Mouse (Mus musculus) small intestine, adult 2 months (tissue): Measurements from ENCODE around the gene Xlr4a.

Source experiments
- CTCF ChIP-seq: fragments of 200-500 bp; IDR thresholded peaks from 2 replicates; pipeline ENCODE4 v1.5.1; 2012; ENCODE audit warnings: low read depth, mild to moderate bottlenecking, control low read depth, inconsistent platforms, low read length, moderate library complexity, mixed read lengths; ENCODE audit not compliant: insufficient replicate concordance, insufficient read length; ENCODE audit errors: extremely low read depth
- POLR2A ChIP-seq: fragments of 200-500 bp; IDR thresholded peaks from 2 replicates; pipeline ENCODE4 v1.6.1; 2012; ENCODE audit warnings: low read depth, mild to moderate bottlenecking, control low read depth, inconsistent platforms, low read length, moderate library complexity

DNA sequence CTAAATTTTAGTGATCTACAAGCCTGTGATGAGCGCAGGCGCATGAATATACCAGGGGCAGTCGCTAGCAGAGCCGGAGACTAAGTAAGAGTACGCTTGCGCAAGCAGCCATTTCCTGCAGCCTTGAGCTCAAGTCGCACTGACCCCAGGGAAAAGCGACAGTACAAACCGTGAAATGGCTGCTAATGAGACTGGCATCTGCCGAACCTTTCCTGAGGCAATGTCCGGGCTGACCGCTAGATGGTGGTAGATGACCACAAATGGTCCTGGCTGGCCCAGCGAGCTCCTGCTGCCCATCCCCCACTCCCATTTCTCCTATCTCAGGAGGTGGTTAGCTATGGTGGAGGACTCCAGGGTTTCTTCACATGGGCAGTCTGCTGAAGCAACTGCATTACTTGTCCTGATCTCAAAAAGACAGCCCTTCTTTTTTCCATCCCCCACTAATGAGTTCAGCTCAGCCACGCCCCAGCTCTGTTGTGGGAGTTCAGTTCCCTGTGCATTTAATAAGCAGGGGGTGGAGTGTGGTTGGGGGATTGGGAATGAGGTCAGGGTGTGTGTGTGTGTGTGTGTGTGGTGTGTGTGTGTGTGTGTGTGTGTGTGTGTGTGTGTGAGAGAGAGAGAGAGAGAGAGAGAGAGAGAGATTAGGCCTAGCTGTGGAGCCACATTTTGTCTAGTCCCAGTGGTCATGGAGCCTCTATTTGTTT, 28.3 kb downstream of the Xlr4a start:
- TF ChIP-seq CTCF = peak; percentile 78
- TF ChIP-seq POLR2A = no peak
